Mouse (Mus musculus): ENCODE results near the gene Fam173b. TPM values are rescaled to one million over a fixed set of nuclear protein-coding genes. Genes with fewer than 3 reads are reported as not detected.

Fam173b gene
- total RNA-seq, 2 experiments from 2014 or later, result 13.9 to 17.7 TPM

GRCm38 (mm10) chr15:31660133-31660795, 58.6 kb downstream of the Fam173b start:
- intact Hi-C loops (cut with DNase I), result no loop called here
- TF ChIP-seq CTCF (IDR thresholded peaks at IDR 0.05), result no peak
- no peak overlapping the region for H3K4me3 ChIP-seq

GRCm38 (mm10) chr15:31660844-31661243, 59.2 kb downstream of the Fam173b start:
- Histone ChIP-seq H3K27ac (no peak overlapping the region), H3K4me3 (no peak overlapping the region)
- intact Hi-C loops (cut with DNase I), result no loop called here
- DNase-seq, result no peak
- TF ChIP-seq CTCF (IDR thresholded peaks at IDR 0.05), result no peak

More at GRCm38 (mm10) chr15:31660133-31660795, 58.6 kb downstream of the Fam173b start:
- H3K27ac ChIP-seq, result no peak overlapping the region
- no peak for DNase-seq

DNA sequence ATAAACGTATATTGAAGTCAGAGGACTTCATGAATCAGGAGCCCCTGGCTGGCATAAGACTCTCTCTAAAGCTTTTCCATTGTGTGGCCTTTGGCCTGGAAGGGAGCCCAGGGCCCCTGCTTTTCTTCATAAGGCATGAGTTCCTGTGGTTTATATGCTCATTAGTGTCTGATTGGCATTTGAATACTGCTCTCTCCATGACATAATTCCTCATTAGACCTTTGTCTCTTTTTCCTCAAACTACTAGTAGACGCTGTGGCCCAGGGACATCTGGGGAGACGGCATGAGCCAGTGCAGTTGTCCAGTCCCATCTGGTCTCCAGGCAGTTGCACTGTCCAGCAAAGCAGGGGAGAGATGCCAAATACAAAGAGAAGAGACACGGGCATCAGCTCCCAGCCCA, 60.1 kb downstream of the Fam173b start:
- no peak for TF ChIP-seq CTCF (IDR thresholded peaks at IDR 0.05)
- H3K4me3 ChIP-seq, result no peak overlapping the region
- intact Hi-C loops (cut with DNase I), result no loop called here
- H3K27ac ChIP-seq, result no peak overlapping the region
- DNase-seq, result no peak

GRCm38 (mm10) chr15:31663074-31663473, 61.4 kb downstream of the Fam173b start:
- intact Hi-C loops (cut with DNase I), result no loop called here
- no peak for DNase-seq
- TF ChIP-seq CTCF (IDR thresholded peaks at IDR 0.05), result no peak

More at GRCm38 (mm10) chr15:31663074-31663473, 61.4 kb downstream of the Fam173b start:
- no peak overlapping the region for H3K4me3 ChIP-seq
- no peak overlapping the region for H3K27ac ChIP-seq

Other genes starting within 250 kb of the Fam173b start
- 10 to 100 TPM; 11.9 to 31.5 TPM for gene Ankrd33b, start 234.1 kb upstream of the Fam173b start, total RNA-seq (2021)
- gene Ropn1l, start 148.1 kb upstream of the Fam173b start, total RNA-seq (2021), result not detected
- 100 to 1,000 TPM; 124 to 131 TPM for gene March6, start 70.8 kb upstream of the Fam173b start, total RNA-seq (2021)
- gene Cmbl, start 36.5 kb upstream of the Fam173b start, total RNA-seq (2021), result 10 to 100 TPM; 30.4 to 58.0 TPM
- gene Cct5, start within 50 bp of the Fam173b start, total RNA-seq (2021), result 100 to 1,000 TPM; 113 to 132 TPM

All from gastrocnemius, adult 2 months (tissue).